Mouse (Mus musculus): Measurements from ENCODE around the gene Tcf19.
"Not testable (repeated sequence)": the region's sequence is repeated elsewhere in the genome, so short reads cannot be mapped to it uniquely, and the experiment has no call there.

Gene Tcf19

DNA sequence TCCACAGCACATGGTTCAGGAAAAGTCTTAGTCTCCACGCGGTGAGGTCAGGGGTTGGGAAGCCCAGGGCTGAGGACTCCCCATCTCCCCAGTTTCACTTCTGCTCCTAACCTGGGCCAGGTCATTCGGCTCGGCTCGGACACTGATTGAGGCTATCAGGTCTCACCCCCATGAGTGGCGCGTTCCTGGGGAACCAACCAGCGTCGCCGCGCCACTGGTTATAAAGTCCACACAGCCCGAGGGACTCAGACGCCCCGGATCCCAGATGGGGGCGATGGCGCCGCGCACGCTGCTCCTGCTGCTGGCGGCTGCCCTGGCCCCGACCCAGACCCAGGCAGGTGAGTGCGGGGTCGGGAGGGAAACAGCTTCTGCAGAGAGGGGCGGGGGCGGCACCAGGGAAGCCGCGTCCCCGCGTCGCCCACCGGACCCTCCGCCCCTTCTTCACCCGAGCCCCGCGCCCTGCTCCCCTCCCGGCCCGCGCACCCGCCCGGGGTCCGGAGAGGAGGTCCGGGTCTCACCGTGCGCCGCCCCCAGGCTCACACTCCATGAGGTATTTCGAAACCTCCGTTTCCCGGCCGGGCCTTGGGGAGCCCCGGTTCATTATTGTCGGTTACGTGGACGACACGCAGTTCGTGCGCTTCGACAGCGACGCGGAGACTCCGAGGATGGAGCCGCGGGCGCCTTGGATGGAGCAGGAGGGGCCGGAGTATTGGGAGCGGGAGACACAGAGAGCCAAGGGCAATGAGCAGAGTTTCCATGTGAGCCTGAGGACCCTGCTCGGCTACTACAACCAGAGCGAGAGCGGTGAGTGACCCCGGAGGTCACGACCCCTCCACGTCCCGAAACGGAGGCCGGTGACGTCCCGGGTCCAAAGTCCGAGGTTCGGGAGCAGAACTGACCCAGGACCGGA, 46.5 kb downstream of the Tcf19 start, which contains the start of gene H2-Q10:
Gene H2-Q10 (plus strand): TSS at position 248 of the 910 bp plus-strand sequence.
- no peak for DNase-seq

DNA sequence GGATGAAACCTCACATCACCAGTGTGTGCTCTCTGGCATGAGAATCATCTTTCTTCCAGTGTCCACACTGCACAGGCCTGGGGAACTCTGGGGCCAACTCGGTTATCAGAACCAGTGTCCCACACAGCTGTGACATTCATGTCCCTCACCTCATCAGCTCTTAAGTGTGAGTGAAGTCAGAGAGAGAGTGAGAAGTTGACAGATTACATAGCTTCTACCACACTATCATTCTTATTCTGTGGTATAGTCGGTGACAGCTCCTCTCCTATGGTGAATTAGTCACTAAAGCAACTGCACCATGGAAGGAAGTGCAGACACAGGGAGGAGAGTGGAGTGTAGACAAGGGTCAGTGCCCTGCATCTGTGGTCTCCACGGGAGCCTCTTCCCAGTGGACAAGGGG, 47.7 kb downstream of the Tcf19 start:
- DNase-seq, result not testable (repeated sequence)

DNA sequence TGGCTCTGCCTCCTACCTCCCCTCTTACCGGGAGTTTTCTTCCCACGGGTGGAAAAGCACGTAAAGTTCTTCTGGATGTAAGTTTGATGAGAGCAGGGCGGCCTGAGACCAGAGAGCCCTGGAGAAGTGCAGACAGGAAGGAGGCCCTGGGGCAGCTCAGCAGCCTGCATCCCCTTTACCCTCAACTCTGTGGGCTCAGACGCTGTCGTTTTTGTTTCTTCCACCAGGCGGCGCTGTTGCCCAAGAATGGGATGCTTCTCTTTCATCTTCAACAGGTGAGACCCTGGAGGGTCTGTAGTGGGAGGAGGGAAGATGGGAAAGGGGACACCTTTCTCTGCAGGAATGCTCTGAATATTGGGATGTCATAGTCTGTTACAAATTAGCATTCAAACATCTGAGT, 51.0 kb downstream of the Tcf19 start:
- peak in 1 of 2 experiments; percentile 7 for DNase-seq

All from cerebellum, postnatal 25 days (tissue).